Mouse (Mus musculus) T-helper 2 cell (primary cell): ENCODE data around the gene Prim2.

Experiments used
- in situ Hi-C: fragments of 300-600 bp; cut with MboI, MseI; formaldehyde crosslinking; loops from one replicate; pipeline ENCODE4 v1.15.1; 2025; ENCODE audit warnings: high pct_unique_total_duplicates

Gene Prim2

GRCm38 (mm10) chr1:33610026-33610721, 59.4 kb downstream of the Prim2 start:
- in situ Hi-C loops: no loop called here

- in situ Hi-C loops: no loop called here
These were observed 61.5 kb downstream of the Prim2 start for GRCm38 (mm10) chr1:33608133-33608532.

GRCm38 (mm10) chr1:33604087-33604699, 65.4 kb downstream of the Prim2 start:
- in situ Hi-C loops: no loop called here

- in situ Hi-C loops: no loop called here
These were observed 69.9 kb downstream of the Prim2 start for GRCm38 (mm10) chr1:33599698-33600097.

GRCm38 (mm10) chr1:33599019-33599667, 70.5 kb downstream of the Prim2 start:
- in situ Hi-C loops: no loop called here

GRCm38 (mm10) chr1:33597043-33597442, 72.6 kb downstream of the Prim2 start:
- in situ Hi-C loops: no loop called here

- in situ Hi-C loops: no loop called here
These were observed 73.7 kb downstream of the Prim2 start for GRCm38 (mm10) chr1:33595936-33596335.

- in situ Hi-C loops: no loop called here
These were observed 74.6 kb downstream of the Prim2 start for GRCm38 (mm10) chr1:33594966-33595365.

- in situ Hi-C loops: no loop called here
These were observed 75.7 kb downstream of the Prim2 start for GRCm38 (mm10) chr1:33593718-33594388.

GRCm38 (mm10) chr1:33591997-33592608, 77.5 kb downstream of the Prim2 start:
- in situ Hi-C loops: no loop called here

- in situ Hi-C loops: no loop called here
These were observed 78.8 kb downstream of the Prim2 start for GRCm38 (mm10) chr1:33590556-33591411.

- in situ Hi-C loops: no loop called here
These were observed 80.1 kb downstream of the Prim2 start for GRCm38 (mm10) chr1:33589531-33589930.

GRCm38 (mm10) chr1:33588557-33588956, 81.0 kb downstream of the Prim2 start:
- in situ Hi-C loops: no loop called here

GRCm38 (mm10) chr1:33584590-33584978, 85.0 kb downstream of the Prim2 start:
- in situ Hi-C loops: no loop called here

- in situ Hi-C loops: no loop called here
These were observed 85.6 kb downstream of the Prim2 start for GRCm38 (mm10) chr1:33583817-33584589.

GRCm38 (mm10) chr1:33578593-33578992, 91.0 kb downstream of the Prim2 start:
- in situ Hi-C loops: no loop called here

- in situ Hi-C loops: no loop called here
These were observed 95.1 kb downstream of the Prim2 start for GRCm38 (mm10) chr1:33574459-33574858.

- in situ Hi-C loops: no loop called here
These were observed 103.7 kb downstream of the Prim2 start for GRCm38 (mm10) chr1:33565764-33566401.

GRCm38 (mm10) chr1:33564032-33564431, 105.6 kb downstream of the Prim2 start:
- in situ Hi-C loops: no loop called here

- in situ Hi-C loops: no loop called here
These were observed 106.0 kb downstream of the Prim2 start for GRCm38 (mm10) chr1:33563611-33564010.
